ENCODE assay signal across 26 mouse cellular contexts in genomic region chr4:45444813-45445212, GRCm38 (mm10). TPM values are rescaled to one million over a fixed set of nuclear protein-coding genes. Genes with fewer than 3 reads are reported as not detected.
DNase-seq lines count a peak whose midpoint lies in the region; ATAC-seq and TF ChIP-seq lines count a peak whose summit lies in the region.
"Had no signal": no experiment of that assay in that cellular context is flagged by ENCODE, and none has a peak within 500 bp of the region (broad histone marks: within the 10 kb centered on the region; RNA-seq: fewer than 3 reads in every experiment).

No protein-coding gene starts in this region.

- no peak overlapping the region for H3K9ac ChIP-seq in forebrain, embryonic 13.5 days
- no peak overlapping the region for H3K9ac ChIP-seq in heart, embryonic 12.5 days
- H3K9ac ChIP-seq in limb, embryonic 11.5 days (ENCODE audit: low read length): no peak overlapping the region
- H3K9ac ChIP-seq in midbrain, postnatal 0 days (replicated peaks; ENCODE audit: low read length, poor library complexity, severe bottlenecking): no peak overlapping the region
- H3K9ac ChIP-seq: embryonic facial prominence, embryonic 13.5 days; hindbrain, embryonic 15.5 days; limb, embryonic 12.5 days; liver, embryonic 15.5 days; lung, embryonic 15.5 days had no signal

- no peak overlapping the region for H3K4me2 ChIP-seq in forebrain, embryonic 13.5 days
- peak overlapping the region; percentile 18 for H3K4me2 ChIP-seq in heart, embryonic 12.5 days
- no peak overlapping the region for H3K4me2 ChIP-seq in limb, embryonic 11.5 days (ENCODE audit: low read depth, severe bottlenecking)
- no peak overlapping the region for H3K4me2 ChIP-seq in midbrain, postnatal 0 days (ENCODE audit: low read depth, low read length, poor library complexity, severe bottlenecking)
- H3K4me2 ChIP-seq: embryonic facial prominence, embryonic 13.5 days; hindbrain, embryonic 15.5 days; limb, embryonic 12.5 days; liver, embryonic 15.5 days; lung, embryonic 15.5 days had no signal

- DNase-seq in forebrain, embryonic 10.5 days (ENCODE audit: extremely low spot score, low spot score): no peak
- DNase-seq in heart, adult 8-10 months (ENCODE audit: low spot score): no peak
- DNase-seq in limb, embryonic 11.5 days (ENCODE audit: low spot score): no peak
- DNase-seq in limb, embryonic 10.5 days (ENCODE audit: low spot score): no peak
- peak; percentile 60 for DNase-seq in skeletal muscle tissue, adult 2 months (ENCODE audit: low read depth, low spot score)
- DNase-seq in midbrain, postnatal 0 days (ENCODE audit: low spot score): no peak
- DNase-seq: adrenal gland, postnatal 14 days; cerebellum, adult 2 months; cerebellum, postnatal 25 days; kidney, adult 9 months; kidney, postnatal 14 days; lung, postnatal 4 days; midbrain, embryonic 14.5 days; thymus, adult 2 months; thymus, postnatal 4 days had no signal

- peaks cover 20% of the 10 kb centered on the region for H3K27me3 ChIP-seq in forebrain, embryonic 10.5 days (ENCODE audit: poor library complexity, severe bottlenecking)
- H3K27me3 ChIP-seq in forebrain, embryonic 13.5 days: peaks cover 12% of the 10 kb centered on the region
- H3K27me3 ChIP-seq in heart, embryonic 12.5 days (replicated peaks): peaks cover 15% of the 10 kb centered on the region
- H3K27me3 ChIP-seq in limb, embryonic 11.5 days (ENCODE audit: control insufficient read depth, insufficient read depth, low read length): no peaks in the 10 kb centered on the region
- H3K27me3 ChIP-seq in limb, embryonic 10.5 days (ENCODE audit: low read depth, poor library complexity, severe bottlenecking): peaks cover 56% of the 10 kb centered on the region
- no peaks in the 10 kb centered on the region for H3K27me3 ChIP-seq in midbrain, postnatal 0 days (ENCODE audit: insufficient read depth, low read length)
- H3K27me3 ChIP-seq: embryonic facial prominence, embryonic 13.5 days; hindbrain, embryonic 15.5 days; liver, embryonic 15.5 days; lung, embryonic 15.5 days had no signal

- ATAC-seq in forebrain, embryonic 13.5 days: no peak
- peak; percentile 74 for ATAC-seq in heart, embryonic 12.5 days (ENCODE audit: insufficient number of reproducible peaks, low FRiP score)
- ATAC-seq in limb, embryonic 11.5 days (ENCODE audit: insufficient number of reproducible peaks, low FRiP score, low TSS enrichment, low read depth): 0 out of 2 replicates have a peak, but pooled peaks have one; percentile 19
- no peak for ATAC-seq in midbrain, postnatal 0 days (ENCODE audit: low FRiP score)
- ATAC-seq: forebrain, embryonic 16.5 days; intestine, embryonic 16.5 days had no signal

- peaks cover 59% of the 10 kb centered on the region for H3K4me1 ChIP-seq in forebrain, embryonic 10.5 days
- H3K4me1 ChIP-seq in forebrain, embryonic 13.5 days: peaks cover 23% of the 10 kb centered on the region
- H3K4me1 ChIP-seq in heart, embryonic 12.5 days (replicated peaks): peaks cover 95% of the 10 kb centered on the region
- peaks cover 8% of the 10 kb centered on the region for H3K4me1 ChIP-seq in limb, embryonic 11.5 days (ENCODE audit: control insufficient read depth, insufficient read depth, low read length)
- peaks cover 85% of the 10 kb centered on the region for H3K4me1 ChIP-seq in limb, embryonic 10.5 days
- H3K4me1 ChIP-seq in midbrain, postnatal 0 days (ENCODE audit: insufficient read depth, low read length): no peaks in the 10 kb centered on the region
- H3K4me1 ChIP-seq: embryonic facial prominence, embryonic 13.5 days; lung, embryonic 15.5 days had no signal

- H3K4me3 ChIP-seq in forebrain, embryonic 10.5 days: no peak overlapping the region
- no peak overlapping the region for H3K4me3 ChIP-seq in forebrain, embryonic 13.5 days
- H3K4me3 ChIP-seq in heart, embryonic 12.5 days: no peak overlapping the region
- no peak overlapping the region for H3K4me3 ChIP-seq in limb, embryonic 11.5 days (ENCODE audit: low read depth, low read length)
- H3K4me3 ChIP-seq in limb, embryonic 10.5 days: no peak overlapping the region
- no peak overlapping the region for H3K4me3 ChIP-seq in midbrain, postnatal 0 days (ENCODE audit: low read depth, low read length)
- H3K4me3 ChIP-seq: embryonic facial prominence, embryonic 13.5 days; heart, adult 2 months; hindbrain, embryonic 15.5 days; limb, embryonic 12.5 days; liver, embryonic 15.5 days; lung, embryonic 15.5 days had no signal

- H3K27ac ChIP-seq in forebrain, embryonic 10.5 days: 0 out of 2 replicates have a peak overlapping the region, but pooled peaks have one; percentile 20
- no peak overlapping the region for H3K27ac ChIP-seq in forebrain, embryonic 13.5 days
- peak overlapping the region; percentile 90 for H3K27ac ChIP-seq in heart, embryonic 12.5 days (ENCODE audit: poor library complexity, severe bottlenecking)
- H3K27ac ChIP-seq in limb, embryonic 11.5 days (replicated peaks; ENCODE audit: low read depth, low read length): no peak overlapping the region
- H3K27ac ChIP-seq in limb, embryonic 10.5 days: no peak overlapping the region
- no peak overlapping the region for H3K27ac ChIP-seq in midbrain, postnatal 0 days (ENCODE audit: low read depth, low read length)
- H3K27ac ChIP-seq: embryonic facial prominence, embryonic 13.5 days; hindbrain, embryonic 15.5 days; limb, embryonic 12.5 days; liver, embryonic 15.5 days; lung, embryonic 15.5 days; stomach, postnatal 0 days had no signal

- no peaks in the 10 kb centered on the region for H3K9me3 ChIP-seq in forebrain, embryonic 10.5 days
- H3K9me3 ChIP-seq in forebrain, embryonic 13.5 days (replicated peaks): no peaks in the 10 kb centered on the region
- H3K9me3 ChIP-seq in heart, embryonic 12.5 days (replicated peaks): no peaks in the 10 kb centered on the region
- H3K9me3 ChIP-seq in limb, embryonic 11.5 days (ENCODE audit: control insufficient read depth, low read length): no peaks in the 10 kb centered on the region
- H3K9me3 ChIP-seq in limb, embryonic 10.5 days (replicated peaks): no peaks in the 10 kb centered on the region
- H3K9me3 ChIP-seq in midbrain, postnatal 0 days (ENCODE audit: low read length): no peaks in the 10 kb centered on the region
- H3K9me3 ChIP-seq: embryonic facial prominence, embryonic 13.5 days; hindbrain, embryonic 15.5 days; limb, embryonic 12.5 days; liver, embryonic 15.5 days; lung, embryonic 15.5 days had no signal

- no peak for TF ChIP-seq CTCF in midbrain, postnatal 0 days (IDR thresholded peaks at IDR 0.05)

- WGBS in forebrain, embryonic 10.5 days: 76% methylated on average over 4 of the region's 4 CpGs
- WGBS in forebrain, embryonic 13.5 days: 80% methylated on average over 4 of the region's 4 CpGs
- WGBS in heart, embryonic 12.5 days: 29% methylated on average over 4 of the region's 4 CpGs
- 50% methylated on average over 4 of the region's 4 CpGs for WGBS in limb, embryonic 11.5 days
- WGBS in limb, embryonic 10.5 days: 36% methylated on average over 4 of the region's 4 CpGs
- 62% methylated on average over 4 of the region's 4 CpGs for WGBS in midbrain, postnatal 0 days

- peaks cover 65% of the 10 kb centered on the region for H3K36me3 ChIP-seq in forebrain, embryonic 10.5 days (replicated peaks)
- H3K36me3 ChIP-seq in forebrain, embryonic 13.5 days (ENCODE audit: poor library complexity, severe bottlenecking): peaks cover 60% of the 10 kb centered on the region
- H3K36me3 ChIP-seq in heart, embryonic 12.5 days: peaks cover 26% of the 10 kb centered on the region
- H3K36me3 ChIP-seq in limb, embryonic 11.5 days (ENCODE audit: control insufficient read depth, insufficient read depth, low read length): no peaks in the 10 kb centered on the region
- H3K36me3 ChIP-seq in limb, embryonic 10.5 days: peaks cover 71% of the 10 kb centered on the region
- H3K36me3 ChIP-seq in midbrain, postnatal 0 days (ENCODE audit: insufficient read depth, low read length): peaks cover 11% of the 10 kb centered on the region
- H3K36me3 ChIP-seq: hindbrain, embryonic 15.5 days had no signal

RNA-seq across cellular contexts. Expression of gene Slc25a51, which starts 36.2 kb away (rescaled TPM):
- 78.5 and 83.3 TPM in 2 replicates for polyA plus RNA-seq in forebrain, embryonic 10.5 days (2016; fragmentation: Nextera tagmentation; extraction: Ambion mirVana)
- 72.5 and 74.0 TPM in 2 replicates for polyA plus RNA-seq in forebrain, embryonic 13.5 days (2015; fragmentation: Nextera tagmentation; extraction: Ambion mirVana)
- 73.4 and 75.6 TPM in 2 replicates for polyA plus RNA-seq in heart, embryonic 12.5 days (2016; fragmentation: Nextera tagmentation; extraction: Ambion mirVana)
- total RNA-seq in heart, adult 8-10 months (2022): 100 to 1,000 TPM in 1 of 4 experiments, 10 to 100 TPM in 3; 84.3 to 112 (median 96.3) TPM
- 72.8 and 73.3 TPM in 2 replicates for polyA plus RNA-seq in limb, embryonic 11.5 days (2014; fragmentation: Nextera tagmentation; extraction: Ambion mirVana)
- 75.6 and 85.1 TPM in 2 replicates for polyA plus RNA-seq in limb, embryonic 10.5 days (2016; fragmentation: Nextera tagmentation; extraction: Ambion mirVana)
- total RNA-seq in midbrain, postnatal 0 days (2014; rRNA removed): 128 and 132 TPM in 2 replicates
- polyA plus RNA-seq in midbrain, postnatal 0 days (2015; fragmentation: Nextera tagmentation; extraction: Ambion mirVana): 62.8 and 69.7 TPM in 2 replicates

Comparison
In these comparisons a context has a peak if more than half of its experiments do, and no peak if none do; other contexts are left out.
1. H3K27ac ChIP-seq: peak in forebrain, embryonic 10.5 days (single experiment) and heart, embryonic 12.5 days (single experiment); none in forebrain, embryonic 13.5 days (single experiment), limb, embryonic 11.5 days (single experiment), limb, embryonic 10.5 days (single experiment) and midbrain, postnatal 0 days (single experiment).
2. ATAC-seq: peak in heart, embryonic 12.5 days (single experiment) and limb, embryonic 11.5 days (single experiment); none in forebrain, embryonic 13.5 days (single experiment) and midbrain, postnatal 0 days (single experiment).